Mouse (Mus musculus): ENCODE results near the gene Crkl. TPM values are rescaled to one million over a fixed set of nuclear protein-coding genes. Genes with fewer than 3 reads are reported as not detected.
A peak's percentile ranks its signal among the peaks of the same experiment; 100 is the strongest.

Gene Crkl
- polyA plus RNA-seq, 1 experiment from 2014 or later = 45.6 TPM

GRCm38 (mm10) chr16:17510143-17510542 is 58.4 kb downstream of the Crkl start:
- peak overlapping the region; percentile 79; the same call in 1 of the 2 replicates for H3K9ac ChIP-seq (ENCODE audit: low read depth, low read length)
- peaks cover 13% of the 10 kb centered on the region for H3K36me3 ChIP-seq (ENCODE audit: control insufficient read depth, insufficient read depth, low read length)
- H3K4me2 ChIP-seq = peak overlapping the region; percentile 86
- H3K4me1 ChIP-seq (replicated peaks; ENCODE audit: control insufficient read depth, insufficient read depth, low read length) = peaks cover 14% of the 10 kb centered on the region
- ATAC-seq (replicated peaks; ENCODE audit: low FRiP score) = no peak
- 93% methylated on average over 2 of the region's 2 CpGs for WGBS
- no peaks in the 10 kb centered on the region for H3K27me3 ChIP-seq (replicated peaks; ENCODE audit: control insufficient read depth, insufficient read depth, low read length)
- no peak for DNase-seq (ENCODE audit: low spot score)
- H3K9me3 ChIP-seq (ENCODE audit: control insufficient read depth, low read length) = no peaks in the 10 kb centered on the region
- H3K4me3 ChIP-seq (ENCODE audit: low read depth, low read length) = 0 out of 2 replicates have a peak overlapping the region, but pooled peaks have one; percentile 71
- no peak overlapping the region for H3K27ac ChIP-seq (ENCODE audit: low read depth, low read length)

GRCm38 (mm10) chr16:17510686-17511085 is 58.9 kb downstream of the Crkl start:
- 58% methylated on average over 2 of the region's 2 CpGs for WGBS
- peaks cover 14% of the 10 kb centered on the region for H3K4me1 ChIP-seq (replicated peaks; ENCODE audit: control insufficient read depth, insufficient read depth, low read length)
- no peak overlapping the region for H3K27ac ChIP-seq (ENCODE audit: low read depth, low read length)
- peaks cover 16% of the 10 kb centered on the region for H3K36me3 ChIP-seq (ENCODE audit: control insufficient read depth, insufficient read depth, low read length)
- H3K4me2 ChIP-seq = peak overlapping the region; percentile 86; the same call in 1 of the 2 replicates
- no peaks in the 10 kb centered on the region for H3K9me3 ChIP-seq (ENCODE audit: control insufficient read depth, low read length)
- ATAC-seq (replicated peaks; ENCODE audit: low FRiP score) (no peak), DNase-seq (ENCODE audit: low spot score) (no peak)
- H3K9ac ChIP-seq (ENCODE audit: low read depth, low read length) = 0 out of 2 replicates have a peak overlapping the region, but pooled peaks have one; percentile 9
- H3K27me3 ChIP-seq (replicated peaks; ENCODE audit: control insufficient read depth, insufficient read depth, low read length) = no peaks in the 10 kb centered on the region
- H3K4me3 ChIP-seq (ENCODE audit: low read depth, low read length) = no peak overlapping the region

GRCm38 (mm10) chr16:17511431-17511830 is 59.6 kb downstream of the Crkl start:
- Histone ChIP-seq H3K9me3 (ENCODE audit: control insufficient read depth, low read length) (no peaks in the 10 kb centered on the region), H3K4me1 (replicated peaks; ENCODE audit: control insufficient read depth, insufficient read depth, low read length) (peaks cover 14% of the 10 kb centered on the region), H3K36me3 (ENCODE audit: control insufficient read depth, insufficient read depth, low read length) (peaks cover 22% of the 10 kb centered on the region), H3K4me3 (ENCODE audit: low read depth, low read length) (no peak overlapping the region), H3K9ac (ENCODE audit: low read depth, low read length) (no peak overlapping the region), H3K27ac (ENCODE audit: low read depth, low read length) (no peak overlapping the region), H3K27me3 (replicated peaks; ENCODE audit: control insufficient read depth, insufficient read depth, low read length) (no peaks in the 10 kb centered on the region), H3K4me2 (no peak overlapping the region)
- WGBS = 84% methylated on average over 4 of the region's 4 CpGs
- ATAC-seq (replicated peaks; ENCODE audit: low FRiP score) (no peak), DNase-seq (ENCODE audit: low spot score) (no peak)

GRCm38 (mm10) chr16:17518910-17519309 is 67.1 kb downstream of the Crkl start:
- Histone ChIP-seq H3K27ac (ENCODE audit: low read depth, low read length) (no peak overlapping the region), H3K9ac (ENCODE audit: low read depth, low read length) (no peak overlapping the region), H3K36me3 (ENCODE audit: control insufficient read depth, insufficient read depth, low read length) (peaks cover 50% of the 10 kb centered on the region), H3K4me2 (no peak overlapping the region), H3K4me1 (replicated peaks; ENCODE audit: control insufficient read depth, insufficient read depth, low read length) (no peaks in the 10 kb centered on the region), H3K4me3 (ENCODE audit: low read depth, low read length) (no peak overlapping the region), H3K27me3 (replicated peaks; ENCODE audit: control insufficient read depth, insufficient read depth, low read length) (no peaks in the 10 kb centered on the region), H3K9me3 (ENCODE audit: control insufficient read depth, low read length) (no peaks in the 10 kb centered on the region)
- ATAC-seq (replicated peaks; ENCODE audit: low FRiP score) (no peak), DNase-seq (ENCODE audit: low spot score) (no peak)
- 84% methylated on average over 2 of the region's 2 CpGs for WGBS

GRCm38 (mm10) chr16:17524156-17524555 is 72.4 kb downstream of the Crkl start:
- no peak overlapping the region for H3K9ac ChIP-seq (ENCODE audit: low read depth, low read length)
- H3K27ac ChIP-seq (ENCODE audit: low read depth, low read length) = no peak overlapping the region
- no peak overlapping the region for H3K4me3 ChIP-seq (ENCODE audit: low read depth, low read length)
- ATAC-seq (replicated peaks; ENCODE audit: low FRiP score) (no peak), DNase-seq (ENCODE audit: low spot score) (no peak)
- H3K27me3 ChIP-seq (replicated peaks; ENCODE audit: control insufficient read depth, insufficient read depth, low read length) = no peaks in the 10 kb centered on the region
- no peak overlapping the region for H3K4me2 ChIP-seq
- H3K36me3 ChIP-seq (ENCODE audit: control insufficient read depth, insufficient read depth, low read length) = peaks cover 54% of the 10 kb centered on the region
- H3K9me3 ChIP-seq (ENCODE audit: control insufficient read depth, low read length) = no peaks in the 10 kb centered on the region
- no peaks in the 10 kb centered on the region for H3K4me1 ChIP-seq (replicated peaks; ENCODE audit: control insufficient read depth, insufficient read depth, low read length)
- 92% methylated on average over 11 of the region's 11 CpGs for WGBS

GRCm38 (mm10) chr16:17525524-17525923 is 73.7 kb downstream of the Crkl start:
- Histone ChIP-seq H3K27ac (ENCODE audit: low read depth, low read length) (no peak overlapping the region), H3K4me2 (no peak overlapping the region), H3K4me1 (replicated peaks; ENCODE audit: control insufficient read depth, insufficient read depth, low read length) (peaks cover 6% of the 10 kb centered on the region)

GRCm38 (mm10) chr16:17526223-17526622 is 74.4 kb downstream of the Crkl start:
- peaks cover 41% of the 10 kb centered on the region for H3K36me3 ChIP-seq (ENCODE audit: control insufficient read depth, insufficient read depth, low read length)
- ATAC-seq (replicated peaks; ENCODE audit: low FRiP score) (no peak), DNase-seq (ENCODE audit: low spot score) (no peak)
- no peaks in the 10 kb centered on the region for H3K9me3 ChIP-seq (ENCODE audit: control insufficient read depth, low read length)
- H3K4me3 ChIP-seq (ENCODE audit: low read depth, low read length) = no peak overlapping the region
- no peaks in the 10 kb centered on the region for H3K27me3 ChIP-seq (replicated peaks; ENCODE audit: control insufficient read depth, insufficient read depth, low read length)
- peaks cover 6% of the 10 kb centered on the region for H3K4me1 ChIP-seq (replicated peaks; ENCODE audit: control insufficient read depth, insufficient read depth, low read length)
- no peak overlapping the region for H3K9ac ChIP-seq (ENCODE audit: low read depth, low read length)
- 91% methylated on average over 6 of the region's 6 CpGs for WGBS
- no peak overlapping the region for H3K27ac ChIP-seq (ENCODE audit: low read depth, low read length)
- no peak overlapping the region for H3K4me2 ChIP-seq

More at GRCm38 (mm10) chr16:17525524-17525923, 73.7 kb downstream of the Crkl start:
- 79% methylated on average over 3 of the region's 3 CpGs for WGBS
- H3K9ac ChIP-seq (ENCODE audit: low read depth, low read length) = no peak overlapping the region
- no peak overlapping the region for H3K4me3 ChIP-seq (ENCODE audit: low read depth, low read length)
- H3K36me3 ChIP-seq (ENCODE audit: control insufficient read depth, insufficient read depth, low read length) = peaks cover 46% of the 10 kb centered on the region
- no peaks in the 10 kb centered on the region for H3K27me3 ChIP-seq (replicated peaks; ENCODE audit: control insufficient read depth, insufficient read depth, low read length)
- H3K9me3 ChIP-seq (ENCODE audit: control insufficient read depth, low read length) = no peaks in the 10 kb centered on the region
- no peak for DNase-seq (ENCODE audit: low spot score)
- no peak for ATAC-seq (replicated peaks; ENCODE audit: low FRiP score)

- H3K36me3 ChIP-seq (ENCODE audit: control insufficient read depth, insufficient read depth, low read length) = peaks cover 30% of the 10 kb centered on the region
- peaks cover 12% of the 10 kb centered on the region for H3K4me1 ChIP-seq (replicated peaks; ENCODE audit: control insufficient read depth, insufficient read depth, low read length)
- H3K4me2 ChIP-seq = no peak overlapping the region
- no peak overlapping the region for H3K27ac ChIP-seq (ENCODE audit: low read depth, low read length)
- H3K27me3 ChIP-seq (replicated peaks; ENCODE audit: control insufficient read depth, insufficient read depth, low read length) = no peaks in the 10 kb centered on the region
- H3K9me3 ChIP-seq (ENCODE audit: control insufficient read depth, low read length) = no peaks in the 10 kb centered on the region
- ATAC-seq (replicated peaks; ENCODE audit: low FRiP score) (no peak), DNase-seq (ENCODE audit: low spot score) (no peak)
- H3K9ac ChIP-seq (ENCODE audit: low read depth, low read length) = no peak overlapping the region
- no peak overlapping the region for H3K4me3 ChIP-seq (ENCODE audit: low read depth, low read length)
These were observed 75.8 kb downstream of the Crkl start for GRCm38 (mm10) chr16:17527606-17528005.

GRCm38 (mm10) chr16:17528276-17528675 is 76.5 kb downstream of the Crkl start:
- Histone ChIP-seq H3K9ac (ENCODE audit: low read depth, low read length) (no peak overlapping the region), H3K4me2 (no peak overlapping the region), H3K9me3 (ENCODE audit: control insufficient read depth, low read length) (no peaks in the 10 kb centered on the region), H3K36me3 (ENCODE audit: control insufficient read depth, insufficient read depth, low read length) (peaks cover 26% of the 10 kb centered on the region), H3K27ac (ENCODE audit: low read depth, low read length) (no peak overlapping the region), H3K4me3 (ENCODE audit: low read depth, low read length) (no peak overlapping the region), H3K27me3 (replicated peaks; ENCODE audit: control insufficient read depth, insufficient read depth, low read length) (no peaks in the 10 kb centered on the region), H3K4me1 (replicated peaks; ENCODE audit: control insufficient read depth, insufficient read depth, low read length) (peaks cover 12% of the 10 kb centered on the region)
- no peak for DNase-seq (ENCODE audit: low spot score)
- no peak for ATAC-seq (replicated peaks; ENCODE audit: low FRiP score)
- 93% methylated on average over 13 of the region's 13 CpGs for WGBS

Measured in liver, embryonic 11.5 days (tissue).